Mouse (Mus musculus) small intestine, adult 2 months (tissue): Measurements from ENCODE around the gene Ntm.

Source experiments
- CTCF ChIP-seq: fragments of 200-500 bp; IDR thresholded peaks from 2 replicates; pipeline ENCODE4 v1.5.1; 2012; ENCODE audit warnings: low read depth, mild to moderate bottlenecking, control low read depth, inconsistent platforms, low read length, moderate library complexity, mixed read lengths; ENCODE audit not compliant: insufficient replicate concordance, insufficient read length; ENCODE audit errors: extremely low read depth
- POLR2A ChIP-seq: fragments of 200-500 bp; IDR thresholded peaks from 2 replicates; pipeline ENCODE4 v1.6.1; 2012; ENCODE audit warnings: low read depth, mild to moderate bottlenecking, control low read depth, inconsistent platforms, low read length, moderate library complexity

DNA sequence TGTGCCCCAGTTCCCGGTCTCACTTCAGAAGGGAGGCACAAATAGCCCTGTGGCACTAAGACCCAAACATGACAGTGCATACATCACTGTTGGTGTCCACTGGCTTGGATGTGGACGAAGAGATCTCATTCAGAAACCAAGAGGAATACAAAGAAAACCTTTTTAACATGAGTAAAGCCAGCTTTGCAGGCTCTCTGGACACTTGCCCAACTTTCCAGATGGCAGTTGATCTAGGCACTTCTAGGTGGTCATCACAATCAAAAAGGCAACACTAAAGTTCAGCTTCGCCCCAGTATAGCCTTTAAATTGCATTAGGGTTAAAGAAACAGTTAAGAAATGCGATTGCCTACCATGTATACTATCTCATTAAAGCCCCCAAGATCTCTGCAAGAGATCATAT lies 264.7 kb downstream of the Ntm start:
- TF ChIP-seq CTCF = no peak
- no peak for TF ChIP-seq POLR2A
